Mouse (Mus musculus): ENCODE data around the gene Kansl1l.

The Kansl1l gene

DNA sequence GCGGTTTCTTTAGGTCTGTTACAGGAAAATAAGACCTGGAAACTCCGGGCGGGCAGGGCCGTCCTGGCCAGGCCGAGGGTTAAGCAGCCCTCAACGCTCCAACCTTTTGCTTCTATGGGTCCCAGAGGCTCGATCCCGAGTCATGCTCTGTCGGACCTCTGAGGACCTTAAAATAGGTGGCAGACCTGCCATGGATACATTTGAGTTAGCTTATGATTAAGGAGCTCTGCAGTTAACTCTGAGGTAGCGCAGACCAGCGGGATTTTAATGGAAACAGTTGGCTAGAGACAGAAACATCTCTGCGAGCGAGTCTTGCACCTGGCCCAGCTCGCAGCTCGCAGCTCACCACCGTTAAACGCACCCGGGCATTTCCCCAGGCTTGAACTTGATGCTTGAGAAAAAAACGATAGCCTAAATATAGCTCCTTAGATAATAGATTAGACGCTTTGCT is 528 bp upstream of the Kansl1l start:
- peak; percentile 37 for DNase-seq (ENCODE audit: low read depth, low spot score)

DNA sequence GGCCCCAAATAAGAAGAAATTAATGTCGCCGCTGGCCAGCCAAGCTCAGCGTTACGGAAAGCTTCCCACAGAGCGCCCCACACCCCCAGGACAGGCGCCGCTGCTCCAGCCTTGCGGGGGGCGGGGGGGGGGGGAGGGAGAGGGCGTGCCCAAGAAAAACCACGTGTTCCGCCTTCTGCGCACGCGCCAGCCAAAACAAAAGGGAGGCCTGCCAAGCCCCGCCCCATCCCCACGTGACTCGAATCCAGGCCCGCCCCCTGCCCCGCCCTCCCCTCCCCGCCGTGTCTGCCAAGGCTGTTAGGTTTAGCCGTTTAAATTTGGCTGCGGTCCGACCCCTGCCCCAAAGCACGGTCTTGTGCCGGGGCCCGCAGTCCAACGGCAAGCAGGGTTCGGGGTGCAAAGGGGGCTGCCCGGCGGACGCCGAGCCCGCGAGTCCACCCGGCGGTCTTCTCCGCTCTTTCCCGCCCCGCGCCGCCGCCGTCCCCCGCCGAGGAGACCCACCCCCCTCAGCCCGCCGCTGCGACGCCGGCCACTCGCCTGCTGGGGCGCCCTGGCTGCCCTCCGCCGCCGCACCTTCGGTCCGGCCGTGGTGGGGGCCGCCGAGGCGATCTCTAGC is 417 bp downstream of the Kansl1l start:
- DNase-seq (ENCODE audit: low read depth, low spot score): peak; percentile 92

DNA sequence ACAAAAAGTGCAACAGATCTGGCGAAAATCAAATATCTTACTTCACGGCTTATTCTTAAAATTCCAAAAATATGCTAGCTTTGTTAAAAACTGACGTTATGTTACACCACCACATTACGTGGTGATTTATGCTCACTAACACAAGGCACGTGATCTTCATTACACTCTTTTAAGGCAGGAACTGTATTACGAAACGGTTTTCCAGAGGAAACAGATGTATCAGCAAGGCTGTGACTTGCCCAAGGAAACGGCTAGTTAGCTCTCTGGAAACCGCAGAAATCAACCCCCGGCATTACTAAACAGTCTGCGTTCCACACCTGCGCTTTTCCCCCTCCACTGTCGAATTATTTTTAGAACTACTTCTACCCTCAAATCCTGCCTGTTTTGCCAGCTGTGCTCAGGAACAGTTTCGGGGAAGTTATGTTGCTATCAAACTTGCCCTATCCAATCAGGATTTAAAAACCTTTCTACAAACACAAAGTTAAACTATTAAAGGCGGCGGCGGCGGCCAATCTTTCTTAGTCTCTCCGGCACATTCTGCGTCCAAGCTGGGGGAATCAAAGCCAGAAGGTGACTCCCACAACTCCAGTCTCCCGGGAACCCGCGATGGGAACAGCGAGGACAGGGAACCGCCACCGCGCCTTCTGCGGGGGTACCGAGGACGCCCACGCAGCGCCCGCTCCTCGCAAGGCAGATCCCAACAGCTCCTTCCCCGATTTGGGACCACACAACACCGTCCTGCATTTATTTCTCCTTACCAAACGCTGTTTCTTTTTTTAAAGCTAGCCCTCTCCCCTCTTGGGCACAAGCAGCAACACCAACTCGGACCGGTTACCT is 1.2 kb downstream of the Kansl1l start:
- DNase-seq (ENCODE audit: low read depth, low spot score): peak; percentile 62

DNA sequence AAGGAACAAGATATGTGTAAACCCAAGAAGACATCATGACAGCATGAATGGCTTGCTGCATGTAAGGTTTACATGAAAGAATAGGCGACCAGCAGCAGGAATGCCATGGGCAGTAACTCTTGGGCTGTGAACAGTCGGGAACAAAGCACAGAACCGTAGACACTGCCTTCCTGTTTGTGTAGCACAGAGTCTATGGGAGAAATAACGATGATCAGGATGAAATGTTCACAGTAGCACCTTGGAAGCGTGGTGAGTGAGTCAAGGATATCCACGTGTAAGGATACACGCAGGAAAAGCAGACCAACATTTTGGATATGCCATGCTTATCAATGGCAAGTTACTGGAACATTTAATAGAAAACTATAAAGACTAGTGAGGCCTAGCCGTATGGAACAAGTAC is 2.6 kb downstream of the Kansl1l start:
- DNase-seq (ENCODE audit: low read depth, low spot score): no peak

DNA sequence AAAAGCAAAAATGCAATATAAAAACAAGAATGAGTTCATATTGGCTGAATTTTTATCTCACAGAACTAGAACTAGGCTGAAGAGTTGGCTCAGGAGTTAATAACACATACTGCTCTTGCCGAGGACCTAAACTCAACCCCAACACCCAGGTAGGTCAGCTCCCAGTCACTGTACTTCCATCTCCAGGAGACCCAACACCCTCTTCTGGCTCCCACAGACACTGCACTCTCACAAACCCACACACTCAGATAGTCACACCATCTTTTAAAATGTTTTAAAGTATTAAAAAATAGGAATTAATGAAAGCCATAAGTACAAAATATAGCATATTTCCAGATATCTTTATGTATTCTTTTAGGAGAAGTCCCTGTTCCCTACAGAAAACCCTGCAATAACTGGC is 4.2 kb downstream of the Kansl1l start:
- DNase-seq (ENCODE audit: low read depth, low spot score): no peak

DNA sequence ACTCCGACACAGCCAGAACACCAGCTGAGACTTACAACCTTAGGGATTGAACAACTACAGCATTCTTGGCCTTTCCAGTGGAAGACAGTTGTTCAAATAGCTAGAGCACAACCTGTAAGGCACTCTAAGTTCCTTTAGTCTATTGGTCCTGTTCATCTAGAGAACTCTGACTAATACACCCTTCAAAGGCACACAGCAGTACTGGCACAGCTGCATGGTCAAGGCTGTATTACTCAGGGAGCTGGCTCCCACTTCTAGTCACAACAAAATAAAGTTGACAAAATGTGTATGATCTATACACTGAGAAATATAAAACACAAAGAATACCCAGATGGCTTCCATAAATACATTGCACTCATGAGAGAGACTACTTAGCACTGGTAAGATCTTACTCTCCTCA is 10.5 kb downstream of the Kansl1l start:
- no peak for DNase-seq (ENCODE audit: low read depth, low spot score)

DNA sequence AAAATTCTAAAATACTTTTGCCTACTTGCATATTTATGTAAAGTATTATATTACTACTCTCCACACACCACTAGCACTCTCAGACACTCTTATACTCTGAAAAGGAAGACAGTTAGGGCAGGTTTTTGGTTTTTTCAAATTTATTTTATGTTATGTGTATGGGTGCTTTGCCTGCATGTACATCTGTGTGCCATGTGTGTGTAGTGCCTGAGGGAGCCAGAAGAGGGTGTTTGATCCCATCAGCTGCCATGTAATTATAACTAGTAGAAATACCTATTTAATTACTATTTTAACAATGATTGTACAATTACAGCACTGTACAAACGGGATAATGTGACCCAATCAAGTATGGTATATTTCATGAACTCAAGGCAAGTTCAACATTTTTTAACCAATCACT is 12.0 kb downstream of the Kansl1l start:
- DNase-seq (ENCODE audit: low read depth, low spot score): no peak

DNA sequence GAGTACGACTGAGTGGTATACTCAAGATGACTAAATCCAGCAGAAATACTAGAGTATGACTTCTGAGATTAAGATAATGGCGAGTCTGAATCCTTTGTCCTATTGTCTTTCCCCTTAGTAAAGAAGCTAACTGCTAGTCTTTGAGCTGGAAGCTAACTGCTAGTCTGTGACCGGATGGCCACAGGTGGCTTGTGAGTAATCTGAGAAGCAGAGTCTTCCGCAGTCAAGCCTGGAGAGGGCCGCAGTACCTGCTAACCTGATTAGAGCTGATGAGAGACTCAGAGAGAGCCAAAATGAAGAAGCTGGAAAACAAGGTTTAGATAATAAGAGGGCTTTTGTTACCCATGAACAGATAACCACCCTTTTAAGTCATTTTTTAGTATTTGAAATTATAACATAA is 12.7 kb downstream of the Kansl1l start:
- DNase-seq (ENCODE audit: low read depth, low spot score): no peak

DNA sequence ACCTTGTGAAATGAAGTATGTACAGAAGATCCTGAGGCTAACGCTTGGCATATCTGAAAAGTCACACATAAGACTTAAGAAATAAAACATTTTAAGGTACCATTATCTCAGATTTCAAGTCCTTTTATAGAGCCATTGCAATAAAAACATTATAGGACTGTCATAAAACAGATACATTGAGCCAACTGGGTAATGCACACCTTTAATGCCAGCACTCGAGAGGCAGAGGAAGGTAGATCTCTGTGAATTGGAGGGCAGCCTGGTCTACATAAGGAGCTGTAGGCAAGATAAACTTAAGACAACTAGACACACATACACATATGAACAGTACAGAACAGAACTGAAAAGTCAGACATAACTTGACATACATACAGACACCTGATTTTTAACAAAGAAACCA is 19.4 kb downstream of the Kansl1l start:
- no peak for DNase-seq (ENCODE audit: low read depth, low spot score)

DNA sequence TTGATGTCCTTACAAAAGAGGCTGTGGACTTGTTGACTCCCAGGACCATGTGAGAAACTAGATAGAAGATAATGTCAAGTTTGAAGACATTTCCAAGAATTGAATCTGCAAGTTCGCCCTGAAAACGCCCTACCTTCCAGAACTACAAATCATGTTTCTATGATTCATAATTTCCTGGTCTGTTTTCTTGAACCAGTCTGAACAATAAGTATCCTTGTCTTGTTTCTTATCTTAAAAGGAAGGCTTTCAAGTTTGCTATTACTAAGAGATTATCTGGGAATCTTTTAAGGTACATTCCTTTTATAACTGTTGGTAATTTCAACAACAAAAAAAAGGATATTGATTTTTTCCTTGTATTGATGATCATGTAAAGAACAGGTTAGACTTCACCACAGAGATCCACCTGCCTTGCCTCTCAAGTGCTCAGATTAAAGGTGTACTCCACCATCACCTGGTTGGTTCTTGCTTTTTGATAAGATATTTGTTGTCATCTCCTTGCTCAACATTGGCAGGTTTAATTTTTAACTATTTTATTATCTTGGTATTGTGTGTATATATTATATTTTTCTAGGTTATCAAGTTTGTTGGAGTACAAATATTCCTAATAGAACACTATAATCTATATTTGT is 24.4 kb downstream of the Kansl1l start:
- DNase-seq (ENCODE audit: low read depth, low spot score): no peak

DNA sequence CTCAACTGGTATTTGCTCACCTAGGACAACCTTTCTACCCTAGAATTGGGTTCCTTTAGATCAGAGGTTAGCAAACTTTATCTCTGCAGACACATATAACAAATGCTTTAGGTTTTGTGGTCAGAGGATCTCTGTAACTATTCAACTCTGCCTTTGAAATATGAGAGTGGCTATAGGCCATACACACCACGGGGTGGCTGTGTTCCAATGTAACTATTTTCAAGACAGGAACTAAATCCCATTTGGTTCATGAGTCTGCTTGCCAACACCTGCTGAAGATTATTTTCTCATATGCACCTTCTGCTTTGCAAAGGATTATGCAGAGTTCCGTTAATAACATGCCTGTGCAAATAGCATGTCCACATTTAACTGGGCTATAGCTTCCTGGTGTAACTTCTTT is 35.1 kb downstream of the Kansl1l start:
- no peak for DNase-seq (ENCODE audit: low read depth, low spot score)

DNA sequence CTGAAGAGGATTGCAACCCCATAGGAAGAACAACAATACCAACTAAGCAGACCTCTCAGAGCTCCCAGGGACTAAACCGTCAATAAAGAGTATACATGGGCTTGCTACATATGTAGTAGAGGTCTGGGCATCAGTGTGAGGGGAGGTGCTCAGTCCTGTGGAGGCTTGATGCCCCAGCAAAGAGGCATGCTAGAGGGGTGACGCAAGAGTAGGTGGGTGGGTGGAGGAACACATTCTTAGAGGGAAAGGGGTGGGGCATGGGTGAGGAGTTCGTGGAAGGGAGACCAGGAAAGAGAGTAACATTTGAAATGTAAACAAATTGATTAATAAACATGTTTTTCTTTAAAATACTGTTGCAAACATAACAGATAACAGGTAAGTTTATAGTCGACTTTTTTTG is 36.3 kb downstream of the Kansl1l start:
- no peak for DNase-seq (ENCODE audit: low read depth, low spot score)

DNA sequence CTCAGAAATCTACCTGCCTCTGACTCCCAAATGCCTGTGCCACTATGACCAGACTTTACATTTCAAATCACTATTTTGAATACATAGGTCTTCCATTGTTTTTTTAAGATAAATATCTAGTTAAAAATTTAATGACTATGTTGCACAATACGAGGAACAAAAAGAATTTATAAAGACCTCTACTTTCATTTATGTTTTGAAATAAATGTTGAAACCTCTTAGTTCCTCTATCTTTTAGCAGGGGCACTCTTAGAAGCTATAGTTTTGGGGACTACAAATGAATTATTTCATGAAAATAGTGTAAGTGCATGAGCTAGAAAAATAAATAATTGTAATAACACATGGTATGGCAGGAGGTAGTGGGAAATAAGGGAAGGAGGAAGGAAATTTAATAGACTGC is 38.6 kb downstream of the Kansl1l start:
- DNase-seq (ENCODE audit: low read depth, low spot score): no peak

DNA sequence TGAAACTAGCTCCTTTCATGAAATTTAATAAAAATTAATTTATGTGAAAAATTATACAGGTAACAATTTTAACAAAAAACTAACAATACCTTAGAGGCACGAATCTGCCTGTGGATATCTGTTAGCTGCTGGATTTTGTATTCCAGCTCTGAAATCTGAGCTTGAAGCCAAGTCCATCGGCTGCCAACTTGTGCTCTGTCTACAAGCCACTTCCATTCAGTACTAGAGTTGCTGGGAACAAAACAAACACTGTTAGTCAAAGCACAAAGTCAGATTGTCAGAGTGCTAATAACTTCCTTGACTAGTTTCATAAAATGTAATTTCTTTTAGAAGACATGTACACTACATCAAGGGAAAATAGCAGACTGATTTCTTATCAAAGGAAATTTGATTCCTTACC is 39.5 kb downstream of the Kansl1l start:
- DNase-seq (ENCODE audit: low read depth, low spot score): no peak

DNA sequence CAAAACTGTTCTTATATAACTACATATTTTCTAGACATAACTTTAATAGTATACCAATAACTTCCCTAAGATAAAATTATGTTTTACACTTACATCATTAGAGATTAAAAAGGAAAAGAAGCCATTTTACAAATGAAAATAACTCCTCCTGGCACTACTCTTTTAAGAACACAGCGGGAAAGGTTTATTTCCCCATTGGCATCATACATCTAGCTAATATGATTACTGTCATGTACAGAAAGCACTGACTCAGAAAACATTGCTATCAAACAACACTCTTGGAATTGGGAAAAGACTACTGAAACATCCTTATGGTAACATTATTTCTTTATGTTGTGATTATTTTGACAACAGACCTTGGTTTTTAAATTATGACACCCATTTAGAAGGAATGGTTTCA is 48.6 kb downstream of the Kansl1l start:
- no peak for DNase-seq (ENCODE audit: low read depth, low spot score)

DNA sequence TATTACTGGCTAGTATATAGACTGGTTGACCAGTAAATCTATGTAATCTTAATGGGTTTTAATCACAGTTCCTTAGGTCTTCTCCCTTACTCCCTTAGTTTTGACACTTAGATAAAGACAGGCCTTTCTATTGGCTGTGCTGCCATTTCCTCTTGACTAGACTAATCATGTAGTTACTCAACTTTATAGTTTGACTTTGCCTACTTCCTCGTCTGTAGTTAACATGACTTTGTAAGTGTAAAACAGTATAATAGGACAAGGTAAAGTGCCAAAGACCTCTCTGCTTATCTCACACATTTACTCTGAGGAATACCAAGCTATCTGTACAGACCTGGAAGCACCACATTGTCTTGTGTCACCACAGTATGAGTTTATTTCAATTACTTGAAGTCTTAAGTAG is 86.8 kb downstream of the Kansl1l start:
- no peak for DNase-seq (ENCODE audit: low read depth, low spot score)

DNA sequence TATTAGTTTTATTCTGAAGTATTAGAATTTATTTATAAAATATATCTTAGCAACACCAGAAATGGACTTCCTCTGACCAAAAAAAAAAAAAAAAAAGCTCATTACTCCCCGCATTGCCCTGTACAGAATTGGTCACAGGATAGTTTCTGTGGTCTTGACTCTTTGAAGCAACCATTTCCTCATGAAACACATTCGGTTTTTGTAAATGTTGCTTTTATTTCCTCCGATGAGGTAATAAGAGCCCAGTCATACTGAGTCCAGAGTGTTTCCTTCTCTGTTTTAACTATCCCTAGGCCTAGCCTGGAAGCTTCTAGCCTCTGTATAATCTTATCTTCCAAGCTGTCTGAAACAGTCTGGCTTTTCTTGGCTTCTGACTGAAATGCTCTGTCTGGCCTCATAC is 104.5 kb downstream of the Kansl1l start:
- DNase-seq (ENCODE audit: low read depth, low spot score): no peak

DNA sequence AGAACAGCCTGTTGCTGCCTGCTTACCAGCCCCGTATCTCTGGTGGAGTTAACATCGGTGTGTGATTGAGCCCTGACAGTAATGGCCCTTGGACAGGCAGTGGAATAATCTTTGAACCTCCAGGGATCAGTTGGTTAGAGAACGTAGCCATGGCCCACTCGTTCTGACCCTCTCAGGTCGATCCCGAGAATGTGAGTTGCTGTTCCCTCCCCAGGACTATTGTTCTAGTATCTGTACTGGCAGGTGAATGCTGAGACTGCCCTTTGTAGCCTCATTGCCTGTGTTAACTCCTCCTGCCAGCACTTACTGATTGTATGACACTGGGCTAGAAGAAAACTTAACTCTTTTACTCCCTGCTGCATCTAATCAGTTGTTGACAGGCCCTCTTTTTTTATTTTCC is 112.8 kb downstream of the Kansl1l start:
- DNase-seq (ENCODE audit: low read depth, low spot score): no peak

DNA sequence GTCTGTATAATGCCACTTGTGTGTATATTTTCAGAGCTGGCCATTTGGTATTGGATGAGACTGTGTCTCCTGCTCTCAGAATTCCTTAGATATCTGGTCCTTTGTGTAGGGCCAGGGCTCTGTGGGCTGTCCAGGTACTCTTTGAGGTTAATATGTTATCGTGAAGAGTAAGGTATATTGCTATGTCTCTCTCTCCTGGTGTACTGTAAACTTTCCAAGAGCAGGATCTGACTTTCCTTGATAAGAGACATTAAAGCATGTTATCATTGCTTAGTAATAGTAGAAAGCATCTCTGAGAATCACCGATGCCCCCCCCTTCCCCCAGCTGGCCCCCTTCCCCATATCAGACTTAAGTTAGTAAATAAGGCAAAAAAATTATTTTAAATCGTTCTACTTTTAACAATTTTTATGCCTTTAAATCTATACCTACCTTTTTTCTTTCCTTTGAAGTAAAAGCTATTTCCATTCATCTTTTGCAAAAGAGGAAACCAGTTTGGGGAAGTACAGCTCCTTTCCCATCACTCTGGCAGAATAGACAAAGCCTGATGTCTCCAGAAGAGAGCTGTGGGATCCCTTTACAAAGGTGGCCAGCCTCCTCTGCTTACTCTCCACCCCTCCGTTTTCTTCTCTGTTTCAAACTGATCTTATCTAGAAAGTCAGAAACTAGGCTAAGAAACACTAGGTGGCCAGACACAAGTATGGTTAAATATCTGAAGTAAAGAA is 114.6 kb downstream of the Kansl1l start:
- DNase-seq (ENCODE audit: low read depth, low spot score): no peak

DNA sequence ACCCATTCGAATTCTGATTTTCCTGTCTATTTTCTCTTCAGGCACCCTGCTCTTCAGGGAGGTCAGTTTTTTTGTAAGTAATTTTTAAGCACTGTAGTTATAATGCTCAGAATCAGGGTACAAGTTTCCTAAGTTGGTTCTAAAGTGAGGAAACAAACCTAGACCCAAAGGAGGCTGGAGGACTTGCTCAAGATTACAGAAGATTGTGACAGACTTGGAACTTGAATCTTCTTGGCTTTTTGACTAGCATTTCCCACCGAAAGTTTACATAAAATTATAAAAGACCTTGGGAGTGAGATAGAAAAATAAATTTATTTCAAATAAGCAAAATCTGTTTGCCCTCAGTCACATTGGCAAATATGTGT is 115.8 kb downstream of the Kansl1l start:
- no peak for DNase-seq (ENCODE audit: low read depth, low spot score)

DNA sequence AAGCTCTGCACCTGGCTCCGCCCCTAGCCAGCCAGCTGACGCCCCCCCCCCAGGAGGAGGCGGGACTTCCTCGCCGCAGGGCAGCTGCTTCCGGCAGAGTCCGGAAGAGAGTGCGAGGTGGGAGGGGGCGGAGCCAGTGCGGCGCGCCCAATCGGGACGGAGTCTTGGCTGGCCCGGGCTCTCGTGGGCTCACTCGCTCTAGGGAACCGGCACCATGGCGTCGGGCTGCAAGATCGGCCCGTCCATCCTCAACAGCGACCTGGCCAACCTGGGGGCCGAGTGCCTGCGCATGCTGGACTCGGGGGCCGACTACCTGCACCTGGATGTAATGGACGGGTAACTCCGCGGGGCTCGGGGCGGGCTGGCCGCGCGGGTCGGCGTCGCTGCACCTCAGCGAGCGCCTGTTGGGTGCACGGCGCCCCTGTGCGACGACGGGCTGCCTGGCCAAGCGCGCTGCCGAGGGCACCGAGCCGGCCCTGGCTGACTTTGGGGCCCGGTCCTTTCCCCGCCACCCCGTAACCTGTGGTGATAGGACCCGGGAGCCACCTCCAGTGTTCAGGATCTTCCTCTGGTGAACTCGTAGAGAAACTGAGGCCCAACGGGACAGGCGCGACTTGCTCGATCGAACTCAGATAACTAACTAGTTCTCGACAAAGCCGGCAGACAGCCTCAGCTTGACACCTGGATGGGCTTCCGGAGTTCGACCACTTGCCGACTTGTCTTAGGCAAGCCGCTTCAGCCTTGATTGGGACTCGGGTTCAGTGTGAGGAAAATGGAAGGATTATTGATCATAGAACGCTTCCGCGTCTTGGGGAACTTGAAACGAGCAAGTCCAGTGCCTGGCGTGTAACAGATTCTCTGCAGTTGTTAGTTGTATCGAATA is 116.4 kb downstream of the Kansl1l start, which contains the start of gene Rpe:
Rpe (plus strand) TSS at position 139 of the 883 bp plus-strand sequence.
- DNase-seq (ENCODE audit: low read depth, low spot score): peak; percentile 95
